Mouse (Mus musculus): ENCODE results near the gene Zbtb11.
A peak's percentile ranks its signal among the peaks of the same experiment; 100 is the strongest.

The Zbtb11 gene

GRCm38 (mm10) chr16:55971735-55972615, 1.7 kb upstream of the Zbtb11 start:
- no peak for DNase-seq

GRCm38 (mm10) chr16:55972626-55973201, 969 bp upstream of the Zbtb11 start:
- no peak for DNase-seq

- peak; percentile 94 for DNase-seq
Observed at GRCm38 (mm10) chr16:55974256-55974902, 696 bp downstream of the Zbtb11 start.

GRCm38 (mm10) chr16:55974903-55975285, 1.2 kb downstream of the Zbtb11 start:
- peak; percentile 73 for DNase-seq

- DNase-seq: no peak
Observed at GRCm38 (mm10) chr16:55986001-55986400, 12.3 kb downstream of the Zbtb11 start.

GRCm38 (mm10) chr16:55990311-55990710, 16.6 kb downstream of the Zbtb11 start:
- peak; percentile 18 for DNase-seq

- no peak for DNase-seq
Observed at GRCm38 (mm10) chr16:55994235-55994634, 20.6 kb downstream of the Zbtb11 start.

- DNase-seq: no peak
Observed at GRCm38 (mm10) chr16:56006798-56007197, 33.1 kb downstream of the Zbtb11 start.

GRCm38 (mm10) chr16:56008862-56009261, 35.2 kb downstream of the Zbtb11 start:
- DNase-seq: no peak

GRCm38 (mm10) chr16:56012789-56013743, 39.4 kb downstream of the Zbtb11 start:
- DNase-seq: no peak

GRCm38 (mm10) chr16:56014076-56014475, 40.4 kb downstream of the Zbtb11 start:
- no peak for DNase-seq

- no peak for DNase-seq
Observed at GRCm38 (mm10) chr16:56019660-56020059, 46.0 kb downstream of the Zbtb11 start.

GRCm38 (mm10) chr16:56027854-56028629, 54.4 kb downstream of the Zbtb11 start:
- DNase-seq: no peak

GRCm38 (mm10) chr16:56028722-56029551, 55.3 kb downstream of the Zbtb11 start:
- peak; percentile 57 for DNase-seq

- peak; percentile 99 for DNase-seq
Observed at GRCm38 (mm10) chr16:56029661-56030082, 56.0 kb downstream of the Zbtb11 start, which contains the start of gene Pcnp. Pcnp (minus strand) TSS chr16:56029739.

GRCm38 (mm10) chr16:56034566-56034965, 60.9 kb downstream of the Zbtb11 start:
- no peak for DNase-seq

GRCm38 (mm10) chr16:56036501-56036900, 62.8 kb downstream of the Zbtb11 start:
- DNase-seq: no peak

GRCm38 (mm10) chr16:56037138-56038010, 63.7 kb downstream of the Zbtb11 start, which contains the start of gene Trmt10c:
Trmt10c (minus strand) TSS chr16:56037819.
- DNase-seq: peak; percentile 95

- no peak for DNase-seq
Observed at GRCm38 (mm10) chr16:56038090-56038489, 64.4 kb downstream of the Zbtb11 start.

Measured in lung, postnatal 36 days (tissue).